Mouse (Mus musculus): Measurements from ENCODE around the gene Klhl31. TPM values are rescaled to one million over a fixed set of nuclear protein-coding genes. Genes with fewer than 3 reads are reported as not detected.
A peak's percentile ranks its signal among the peaks of the same experiment; 100 is the strongest.

Gene Klhl31
- 100 to 1,000 TPM; 371 to 383 TPM for total RNA-seq (2021)
- long read RNA-seq, experiment 1, full-length matches to known transcripts, result 48 of 89 reads
- long read RNA-seq, experiment 1, partial matches to known transcripts, result 2 of 89 reads
- long read RNA-seq, experiment 1, other reads (novel, unspliced or antisense), result 39 of 89 reads
- long read RNA-seq, experiment 2, full-length matches to known transcripts, result 31 of 72 reads
- long read RNA-seq, experiment 2, partial matches to known transcripts, result 2 of 72 reads
- long read RNA-seq, experiment 2, other reads (novel, unspliced or antisense), result 39 of 72 reads

DNA sequence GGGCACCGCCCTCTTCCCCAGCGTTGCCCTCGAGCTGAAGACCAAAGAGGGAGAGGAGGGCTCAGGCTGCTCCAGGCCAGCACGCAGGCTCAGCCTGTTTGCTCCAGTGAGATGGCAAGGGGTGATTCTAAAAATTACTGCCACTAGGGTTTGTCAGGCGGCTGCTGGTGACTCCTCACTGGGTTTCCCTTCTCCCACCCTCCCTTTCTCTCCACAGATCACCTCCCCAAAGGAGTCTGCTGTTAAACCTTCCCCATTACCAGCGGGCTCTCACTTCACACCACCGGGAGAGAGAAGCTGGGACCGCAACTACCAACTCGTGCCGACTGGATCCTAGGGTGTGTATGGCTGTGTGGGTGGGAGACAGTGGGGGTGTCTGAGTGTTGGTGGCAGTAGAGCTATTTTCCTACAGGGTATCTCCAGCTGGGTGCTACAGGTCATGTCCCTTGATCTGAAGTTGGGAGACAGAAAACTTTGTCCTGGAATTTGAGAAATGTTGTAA is at the start of gene Klhl31:
Gene Klhl31, plus strand, starts transcription at position 51 of the 502 bp plus-strand sequence.
- peak; percentile 54 for DNase-seq

DNA sequence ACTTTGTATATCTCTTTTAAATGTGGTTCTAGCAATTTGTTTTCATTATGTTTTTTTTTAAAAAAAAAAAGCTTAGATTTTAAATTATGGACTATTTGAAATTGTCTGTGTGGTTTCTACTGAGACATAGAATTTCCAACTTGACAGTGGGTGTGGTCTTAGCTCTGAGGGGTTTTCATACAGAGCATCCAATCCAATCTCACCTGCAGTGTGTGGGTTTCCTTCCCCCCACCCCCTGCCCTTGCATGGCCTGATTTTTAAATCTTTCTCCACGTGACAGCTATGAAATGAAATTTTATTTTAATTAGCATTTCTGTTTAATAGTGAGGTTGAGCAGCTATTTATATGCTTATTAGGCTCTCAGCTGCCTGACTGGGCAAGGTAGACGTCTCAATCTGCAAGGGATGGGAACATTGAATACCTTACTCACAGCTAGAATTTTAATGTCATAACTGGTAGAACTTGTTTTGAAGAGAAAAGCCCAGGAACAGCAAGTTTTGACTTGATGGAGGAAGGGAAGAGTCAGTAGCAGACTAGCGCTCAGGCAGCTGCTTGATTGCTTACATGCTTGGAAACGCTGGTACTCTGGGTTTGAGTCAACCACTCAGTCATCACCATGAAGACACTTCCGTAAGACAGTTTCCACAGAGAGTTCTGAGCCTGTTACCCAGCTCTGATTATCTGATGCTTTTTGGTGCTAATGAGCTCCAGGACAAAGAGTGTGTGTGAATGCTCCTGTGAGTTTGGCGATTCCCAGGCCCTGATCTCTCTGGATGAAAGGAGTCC is 49.3 kb upstream of the Klhl31 start:
- no peak for DNase-seq

DNA sequence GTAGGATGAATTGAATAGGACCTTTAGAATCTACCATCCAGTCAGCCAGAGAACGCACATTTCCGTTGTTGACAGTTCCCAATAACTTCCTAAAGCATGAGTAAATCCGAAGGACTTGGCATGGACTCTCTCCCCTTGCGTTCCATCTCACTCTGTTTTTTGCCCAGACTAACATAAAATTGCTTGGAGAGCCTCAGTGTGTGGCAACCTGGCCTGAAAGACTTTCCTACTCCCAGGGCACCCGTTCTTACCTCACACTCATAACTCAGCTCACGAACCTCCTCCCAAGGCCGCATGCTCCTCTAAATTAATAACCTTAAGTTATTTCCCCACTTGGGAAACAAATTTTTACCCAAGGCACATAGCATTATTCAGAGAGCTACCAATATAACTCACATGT is 48.7 kb upstream of the Klhl31 start:
- DNase-seq, result no peak

DNA sequence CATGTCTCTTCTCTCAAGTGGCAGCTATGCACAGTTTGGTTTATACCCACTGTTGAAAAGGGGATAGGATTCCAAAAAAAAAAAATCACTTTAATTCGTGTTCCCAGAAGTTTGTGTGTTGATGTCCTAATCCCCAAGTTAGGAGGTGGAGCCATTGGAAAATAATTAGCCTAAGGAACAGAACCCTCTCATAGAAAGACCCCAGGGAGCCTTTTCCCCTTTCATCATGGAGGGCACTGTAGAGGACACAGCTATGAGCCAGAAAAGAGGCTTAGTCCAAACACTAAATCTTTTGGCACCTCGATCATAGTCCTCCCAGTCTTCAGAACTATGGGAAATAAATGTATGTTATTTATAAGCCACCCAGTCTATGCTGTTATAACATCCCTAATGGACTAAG is 46.8 kb upstream of the Klhl31 start:
- no peak for DNase-seq

DNA sequence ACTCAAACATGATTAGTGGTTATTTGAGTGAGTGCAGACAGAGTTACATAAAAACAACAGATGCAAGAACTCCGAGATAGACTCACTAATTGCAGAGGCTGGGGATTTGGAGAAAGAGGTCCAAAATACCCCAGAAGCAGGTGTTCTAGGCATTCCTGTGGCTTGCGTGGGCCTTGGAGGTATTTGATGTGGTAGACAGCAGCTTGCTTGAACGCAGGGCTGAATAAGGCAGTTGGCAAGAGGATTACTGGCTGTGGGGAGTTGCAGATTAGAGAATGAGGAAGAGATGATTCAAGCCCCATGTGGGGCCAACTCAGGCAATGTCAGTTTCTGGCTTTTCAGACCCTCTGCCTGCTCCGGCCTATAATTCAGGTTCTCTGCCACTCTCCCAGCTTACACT is 43.9 kb upstream of the Klhl31 start:
- DNase-seq, result no peak

DNA sequence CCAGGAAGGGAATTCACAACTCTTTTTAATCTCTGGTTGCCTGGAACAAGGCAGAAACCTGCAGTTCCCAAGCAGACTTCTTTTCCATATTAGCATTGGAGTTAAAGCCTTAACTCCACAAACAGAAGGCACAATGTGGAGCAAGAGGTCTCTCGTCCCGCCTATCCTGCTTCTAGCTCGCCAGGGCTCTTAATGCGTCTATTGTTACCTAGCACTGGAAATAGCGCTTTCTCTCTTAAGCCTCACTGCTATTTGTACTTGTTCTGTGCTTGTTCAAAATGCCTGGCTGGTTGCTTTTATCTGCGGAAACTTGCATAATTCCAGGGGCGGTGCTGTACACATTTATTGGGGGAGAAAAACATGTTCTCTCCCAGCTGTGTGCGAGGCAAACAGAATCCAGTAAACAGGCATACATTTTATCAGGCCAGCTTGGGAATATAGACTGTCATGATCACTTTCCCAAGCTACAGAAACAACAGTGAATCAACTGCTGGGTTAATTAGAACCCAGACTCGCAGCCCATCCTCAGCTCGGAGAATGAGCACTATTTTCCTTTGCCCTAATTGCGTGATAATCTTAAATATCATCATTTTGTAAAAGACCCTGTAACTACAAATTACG is 41.2 kb upstream of the Klhl31 start:
- DNase-seq, result no peak

DNA sequence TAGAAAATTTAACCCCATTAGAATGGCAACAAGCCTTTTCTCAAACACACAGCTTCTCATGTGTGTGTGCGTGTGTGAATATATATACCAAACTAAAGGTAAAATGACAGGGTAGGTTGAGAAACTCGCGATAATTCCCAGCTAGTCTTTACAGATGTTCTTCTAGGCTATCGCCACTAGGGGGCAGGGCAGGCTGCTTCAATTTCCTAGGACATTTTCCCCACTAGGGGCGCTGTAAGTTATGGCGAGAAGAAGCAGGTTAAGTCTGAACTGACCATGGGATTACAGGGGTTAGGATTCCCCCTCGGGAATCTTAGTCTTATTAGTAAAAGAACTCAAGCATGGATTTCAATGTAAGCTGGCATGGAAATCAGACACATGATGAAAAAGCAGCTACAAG is 39.9 kb upstream of the Klhl31 start:
- DNase-seq, result peak; percentile 79

DNA sequence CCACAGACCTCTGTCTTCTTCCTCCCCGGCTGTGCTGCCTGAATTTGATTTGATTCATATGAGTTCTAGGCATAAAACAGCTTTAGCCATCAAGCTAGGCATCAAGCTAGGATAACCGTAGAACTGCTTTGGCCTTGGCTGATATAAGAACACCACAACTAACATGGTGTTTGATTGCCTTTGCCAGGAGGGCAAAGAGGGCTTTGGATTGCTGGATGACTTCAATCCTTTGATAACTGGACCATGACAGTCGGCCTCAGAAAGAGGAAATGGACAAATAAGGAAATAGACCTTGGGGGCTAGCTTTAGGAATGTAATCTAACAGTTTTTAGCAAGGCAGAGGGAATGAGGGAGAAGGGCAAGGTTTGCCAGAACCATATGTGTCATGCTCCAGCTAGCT is 37.7 kb upstream of the Klhl31 start:
- no peak for DNase-seq

DNA sequence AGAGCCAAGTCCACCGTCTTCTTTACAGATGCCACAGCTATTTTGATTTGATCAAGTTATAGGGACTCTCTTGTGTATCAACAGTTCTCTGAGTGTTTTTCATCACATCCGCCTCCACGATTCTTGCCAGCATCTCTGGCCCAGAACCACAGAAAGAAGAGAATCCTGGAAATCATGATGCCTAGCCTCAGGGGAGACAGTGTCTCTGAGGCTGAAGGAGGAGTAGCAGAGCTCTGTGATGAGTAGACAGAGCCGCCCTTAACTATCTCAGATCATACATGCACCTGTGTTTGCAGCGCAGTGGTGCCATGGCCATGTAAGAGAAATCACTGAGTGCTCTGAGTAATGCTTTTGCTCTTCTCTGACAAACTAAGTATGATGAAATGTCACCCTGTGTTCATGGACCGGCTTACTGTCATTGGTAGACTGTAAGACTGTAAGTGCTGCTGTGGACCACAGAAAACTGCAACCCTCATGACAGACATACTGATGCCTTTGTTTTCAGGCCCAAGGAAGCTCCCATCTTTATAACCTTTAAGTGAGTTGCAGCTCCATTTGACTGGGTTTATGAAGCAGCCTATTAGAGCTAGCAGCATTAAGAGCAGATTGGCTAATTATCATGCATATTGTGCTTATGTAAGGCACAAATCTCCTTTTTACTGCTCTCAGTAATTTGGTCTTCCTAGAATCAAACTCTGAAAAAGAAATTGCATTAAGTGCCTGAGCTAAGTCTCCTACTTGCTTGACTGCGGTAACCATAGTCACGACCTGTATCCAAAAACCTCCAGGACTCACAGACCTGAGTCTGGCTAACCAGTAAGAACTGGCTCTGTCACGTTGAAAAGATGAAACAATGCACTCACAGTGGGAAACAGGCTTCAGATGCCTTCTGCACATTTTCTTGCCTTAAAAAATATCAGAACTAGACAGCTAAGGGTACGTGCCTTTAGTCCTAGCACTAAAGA is 33.7 kb upstream of the Klhl31 start:
- DNase-seq, result no peak

DNA sequence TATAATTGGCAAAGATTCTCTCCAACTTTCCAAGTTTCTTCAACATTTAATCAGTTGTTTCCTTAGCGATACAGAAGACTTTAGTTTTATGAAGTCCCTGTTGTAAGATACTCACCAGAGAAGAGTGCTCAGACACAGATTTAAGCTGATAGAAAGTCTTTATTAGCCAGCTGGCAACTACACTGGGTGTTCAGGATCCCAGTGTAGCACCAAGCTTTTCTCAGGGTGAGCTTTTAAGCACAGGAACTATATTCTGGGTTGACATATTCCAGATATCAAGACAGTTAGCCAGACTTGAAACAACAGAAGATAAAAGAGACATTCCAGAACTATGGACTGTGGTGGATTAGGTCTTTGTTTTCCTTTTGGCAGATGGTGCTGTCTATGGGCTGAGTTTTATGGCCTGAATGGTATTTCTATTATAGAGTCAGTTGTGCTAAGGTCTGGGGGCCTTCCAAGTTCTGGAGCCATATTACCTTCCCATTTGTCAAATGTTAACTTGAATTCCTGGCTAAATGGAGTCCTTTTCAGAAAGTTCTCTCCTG is 32.3 kb upstream of the Klhl31 start:
- DNase-seq, result no peak

DNA sequence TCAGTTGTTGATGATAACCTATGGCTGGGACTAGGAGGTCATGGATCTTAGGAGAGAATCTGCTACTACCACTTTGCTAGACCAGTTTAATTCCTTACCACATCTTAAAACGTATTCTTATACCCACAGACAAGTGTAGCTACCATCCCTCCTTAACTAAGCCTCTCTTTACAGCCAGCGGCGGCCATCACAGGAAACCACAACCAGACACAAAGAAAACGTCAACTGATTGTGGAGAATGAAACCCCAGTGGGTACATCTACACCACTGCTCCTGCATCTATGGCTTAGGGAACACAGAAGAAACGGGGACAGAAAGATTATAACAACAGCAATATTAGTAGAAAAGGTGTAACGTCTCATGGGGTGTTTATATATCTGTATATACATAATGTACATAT is 29.0 kb upstream of the Klhl31 start:
- DNase-seq, result no peak

DNA sequence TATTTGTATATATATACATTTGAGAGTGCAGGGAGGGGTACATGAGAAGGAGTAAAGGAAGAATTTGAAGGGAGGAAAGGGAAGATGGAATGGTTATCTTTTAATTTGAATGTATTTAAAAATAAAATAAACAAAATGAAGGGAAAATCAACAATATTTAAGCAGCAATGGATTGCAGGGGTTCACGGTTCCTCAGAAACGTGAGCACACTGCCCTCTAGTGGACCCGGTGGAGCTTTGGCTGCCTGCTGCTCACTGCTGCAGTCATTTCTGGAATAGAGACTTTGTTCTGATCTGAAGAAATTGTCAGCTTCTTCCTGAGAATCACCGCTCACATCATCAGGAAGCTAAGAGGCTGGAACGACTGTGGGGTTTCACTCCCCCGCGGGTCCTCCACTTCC is 28.5 kb upstream of the Klhl31 start:
- peak; percentile 17 for DNase-seq

DNA sequence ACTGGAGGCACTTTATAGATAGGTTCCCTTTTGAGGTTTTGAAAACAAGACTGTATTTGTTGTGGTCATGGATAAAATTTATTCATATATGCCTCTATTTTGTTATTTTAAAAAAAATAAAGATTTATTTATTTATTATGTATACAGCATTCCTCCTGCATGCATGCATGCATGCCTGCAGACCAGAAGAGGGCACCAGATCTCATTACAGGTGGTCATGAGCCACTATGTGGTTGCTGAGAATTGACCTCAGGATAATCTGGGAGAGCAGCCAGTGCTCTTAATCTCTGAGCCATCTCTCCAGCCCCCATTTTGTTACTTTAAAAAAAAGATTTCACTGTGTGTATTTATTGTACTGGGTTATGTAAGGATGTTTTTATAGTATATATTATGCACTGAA is 25.5 kb upstream of the Klhl31 start:
- DNase-seq, result no peak

DNA sequence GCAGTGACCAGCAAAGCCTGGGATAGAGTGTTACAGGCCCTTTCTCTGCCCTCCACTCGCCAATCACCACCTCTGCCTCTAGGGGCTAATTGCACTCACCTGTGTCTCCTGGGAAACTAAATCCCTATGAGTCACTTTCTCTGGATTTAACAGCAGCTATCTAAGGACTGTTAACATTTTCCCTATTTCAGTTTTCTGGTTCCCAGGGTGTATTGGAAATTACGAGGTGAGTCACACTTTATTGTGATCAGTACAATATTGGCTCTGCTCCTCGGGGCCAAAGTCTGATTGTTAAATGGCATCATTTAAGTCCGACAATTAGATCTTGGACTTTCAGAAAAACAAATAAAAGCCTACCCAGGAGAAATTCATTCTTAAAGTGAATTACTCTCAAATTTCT is 24.0 kb upstream of the Klhl31 start:
- no peak for DNase-seq

DNA sequence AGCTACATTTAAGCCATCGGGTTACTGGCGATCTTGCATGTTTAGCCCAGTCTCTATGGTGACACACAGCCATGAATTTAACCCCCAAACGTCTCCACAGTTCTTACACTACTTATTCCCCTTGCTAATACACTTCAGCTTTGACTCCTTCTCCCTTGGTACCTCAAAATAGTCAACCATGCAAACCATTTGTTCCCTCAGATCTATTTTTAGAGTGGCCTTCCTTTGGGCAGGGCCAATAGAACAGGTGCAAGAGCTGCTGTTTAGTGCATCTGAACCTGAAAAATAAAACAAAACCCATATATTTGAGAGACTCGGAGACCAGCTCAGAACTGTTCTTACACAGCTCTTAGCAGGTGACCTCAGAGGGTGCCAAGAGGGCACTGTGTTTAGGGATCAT is 20.4 kb upstream of the Klhl31 start:
- DNase-seq, result no peak

DNA sequence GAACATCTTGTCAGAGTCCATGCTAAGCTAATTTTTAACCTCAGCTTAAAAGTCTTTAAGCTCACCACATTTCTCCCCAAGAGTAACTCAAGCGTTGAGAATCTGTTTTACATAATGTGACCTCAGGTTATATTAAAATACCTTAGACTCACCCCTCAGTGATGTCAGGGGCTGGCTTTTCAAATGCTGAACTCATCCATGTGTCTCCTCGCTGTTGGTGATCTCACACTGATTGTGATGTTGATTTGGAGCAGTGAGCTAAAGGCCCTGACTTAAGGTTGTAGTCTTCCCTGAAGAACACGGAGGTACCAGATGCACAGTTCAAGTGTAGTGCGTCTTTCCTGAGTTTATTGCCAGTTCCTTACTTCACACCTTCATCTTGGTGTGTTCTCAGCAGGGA is 19.5 kb upstream of the Klhl31 start:
- DNase-seq, result no peak

DNA sequence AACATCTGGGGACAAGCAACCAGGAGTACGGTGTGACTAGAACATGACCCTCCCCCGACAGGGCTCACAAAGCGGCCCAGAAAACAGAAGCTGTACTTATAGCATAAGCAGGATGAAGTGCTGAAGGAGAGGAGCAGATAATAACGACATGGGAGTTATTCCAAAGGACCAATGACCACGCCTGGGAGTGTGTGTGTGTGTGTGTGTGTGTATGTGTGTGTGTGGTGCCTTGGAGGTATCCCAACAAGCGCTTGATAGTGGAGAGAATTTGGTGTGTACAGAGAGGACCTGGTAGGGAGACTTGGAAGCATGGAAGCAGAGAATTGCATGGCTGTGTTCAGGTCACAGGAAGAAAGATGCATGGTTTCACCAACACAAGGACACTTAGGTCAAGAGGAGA is 18.5 kb upstream of the Klhl31 start:
- DNase-seq, result no peak

DNA sequence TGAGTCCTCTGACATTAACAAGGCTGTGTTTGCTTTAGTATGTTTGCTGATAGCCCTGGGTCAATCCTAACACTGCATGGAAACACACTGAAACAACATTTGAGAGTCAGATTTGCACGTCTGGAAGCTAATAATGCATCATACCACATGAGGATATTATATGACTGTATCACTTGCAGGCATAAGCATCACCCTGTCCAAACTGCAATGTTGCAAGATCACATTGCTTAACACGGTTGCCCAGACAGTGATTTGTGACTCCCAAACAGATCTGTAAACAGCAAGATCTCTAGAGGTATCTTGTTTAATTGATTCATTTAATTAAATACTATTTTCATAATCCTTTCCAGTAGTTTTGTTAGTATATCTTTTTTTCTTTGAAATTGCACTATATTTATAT is 17.9 kb upstream of the Klhl31 start:
- no peak for DNase-seq

DNA sequence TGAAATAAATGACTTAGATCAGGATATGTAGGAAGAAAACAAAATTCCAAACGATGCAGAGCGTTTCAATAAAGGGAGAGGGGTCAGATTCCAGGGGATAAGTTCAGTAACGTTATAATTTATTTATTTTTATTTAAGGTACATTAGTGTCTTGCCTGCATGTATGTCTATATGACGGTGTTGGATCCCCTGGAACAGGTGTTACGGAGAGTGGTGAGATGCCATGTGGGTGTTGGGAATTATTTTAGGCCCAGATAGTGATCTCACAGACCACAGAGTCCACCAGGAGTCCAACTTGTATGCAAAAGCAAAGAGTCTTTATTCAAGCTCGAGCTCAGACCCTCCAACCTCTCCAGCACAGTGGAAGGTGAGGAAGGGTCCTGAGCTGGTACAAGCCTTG is 16.2 kb upstream of the Klhl31 start:
- no peak for DNase-seq

DNA sequence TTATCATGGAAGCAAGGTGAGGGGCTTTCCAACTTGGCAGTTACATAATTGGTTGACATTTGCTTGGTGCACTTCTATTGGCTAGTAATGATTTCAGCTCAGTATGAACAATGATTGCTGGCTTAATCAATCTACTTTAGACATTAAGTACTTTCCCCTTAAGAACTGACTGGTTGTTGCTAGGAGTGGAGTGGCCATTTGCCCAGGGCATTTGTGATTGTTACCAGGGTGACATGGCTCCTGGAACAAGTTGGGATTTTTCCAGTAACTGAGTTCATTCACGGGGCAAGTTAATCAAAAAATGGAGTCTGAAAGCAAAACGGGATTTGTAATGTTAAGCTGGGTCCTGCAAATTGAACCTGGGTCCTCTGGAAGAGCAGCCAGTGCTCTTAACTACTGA is 15.8 kb upstream of the Klhl31 start:
- DNase-seq, result no peak

DNA sequence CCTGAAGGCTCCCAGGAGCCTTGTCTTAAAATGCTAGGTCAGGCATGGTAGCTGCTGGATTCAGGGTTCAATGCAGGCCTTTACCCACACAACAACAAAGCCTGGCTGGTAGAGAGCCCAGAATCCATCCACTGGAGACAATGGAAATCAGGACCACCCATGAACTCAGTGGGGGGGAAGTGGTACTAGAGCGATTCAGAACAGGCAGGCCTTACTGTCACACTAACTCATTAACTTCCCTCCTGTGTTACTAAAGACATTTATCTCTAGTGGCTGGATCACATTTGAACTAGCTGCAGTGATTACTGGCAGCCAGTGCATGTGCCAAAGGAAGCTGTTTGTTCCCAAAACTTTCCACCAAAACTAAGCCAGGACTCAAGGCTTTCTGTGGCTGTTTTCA is 13.4 kb upstream of the Klhl31 start:
- DNase-seq, result no peak

Measured in gastrocnemius, postnatal 10 days (tissue).